Mouse (Mus musculus) lung, embryonic 14.5 days (tissue): ENCODE measurements around the gene Rabl3. TPM values are rescaled to one million over a fixed set of nuclear protein-coding genes. Genes with fewer than 3 reads are reported as not detected.

ENCODE experiments used
- ATAC-seq: fragments of 200-750 bp; cut with Nextera tagmentation; 2 replicates; pipeline ENCODE4 v1.8.0; 2017; ENCODE audit warnings: mild to moderate bottlenecking, moderate TSS enrichment, moderate library complexity; ENCODE audit not compliant: insufficient read depth
- DNase-seq: peaks from one replicate; pipeline ENCODE4 v3.0.0-alpha.2; 2015
- H3K27ac ChIP-seq: fragments of 300-500 bp; sonication (generic); 2 replicates; pipeline ENCODE4 v1.5.1; 2014; ENCODE audit warnings: low read depth, mild to moderate bottlenecking, moderate library complexity
- H3K27me3 ChIP-seq: fragments of 300-500 bp; sonication (generic); 2 replicates; pipeline ENCODE4 v1.6.1; 2014; ENCODE audit warnings: low read length, control low read depth; ENCODE audit not compliant: insufficient read depth
- H3K36me3 ChIP-seq: fragments of 300-500 bp; sonication (generic); 2 replicates; pipeline ENCODE4 v1.6.1; 2014; ENCODE audit warnings: control low read depth; ENCODE audit not compliant: insufficient read depth
- H3K4me1 ChIP-seq: fragments of 300-500 bp; sonication (generic); 2 replicates; pipeline ENCODE4 v1.6.1; 2014; ENCODE audit warnings: antibody characterized with exemption, control low read depth; ENCODE audit not compliant: insufficient read depth
- H3K4me2 ChIP-seq: fragments of 300-500 bp; sonication (generic); 2 replicates; pipeline ENCODE4 v1.6.1; 2014; ENCODE audit warnings: mild to moderate bottlenecking
- H3K4me3 ChIP-seq: fragments of 300-500 bp; sonication (generic); 2 replicates; pipeline ENCODE4 v1.5.1; 2014; ENCODE audit warnings: low read depth, low read length
- H3K9ac ChIP-seq: fragments of 300-500 bp; sonication (generic); 2 replicates; pipeline ENCODE4 v1.6.1; 2014
- H3K9me3 ChIP-seq: fragments of 300-500 bp; sonication (generic); 2 replicates; pipeline ENCODE4 v1.6.1; 2016; ENCODE audit warnings: low read depth, low read length, control low read depth
- CTCF ChIP-seq: IDR thresholded peaks from 2 replicates; pipeline ENCODE4 v1.5.1; 2016; ENCODE audit warnings: antibody characterized with exemption, low read depth
- WGBS: fragments of 180-500 bp; shearing (Covaris S2); extraction: QIAGEN DNeasy Blood & Tissue Kit; methylation state at CpG from one replicate; pipeline ENCODE4 v1.1.7; 2014; 5-methylcytosine and 5-hydroxymethylcytosine counted together
- polyA plus RNA-seq: library from polyadenylated mRNA; unstranded; fragments of >200 nt; fragmentation: Nextera tagmentation; extraction: Ambion mirVana; gene quantifications from 2 replicates; pipeline ENCODE4 v1.2.1, GENCODE M21; 2014

The Rabl3 gene
- polyA plus RNA-seq, 1 experiment from 2014 or later = 24.2 TPM

GRCm38 (mm10) chr16:37525121-37525520 lies 14.6 kb upstream of the Rabl3 start:
- TF ChIP-seq CTCF = no peak
- DNase-seq (no peak), ATAC-seq (no peak)
- peaks cover 35% of the 10 kb centered on the region for H3K36me3 ChIP-seq
- H3K27me3 ChIP-seq = no peaks in the 10 kb centered on the region
- 81% methylated on average over 2 of the region's 2 CpGs for WGBS
- H3K9ac ChIP-seq = no peak overlapping the region
- H3K27ac ChIP-seq = no peak overlapping the region
- H3K4me3 ChIP-seq = no peak overlapping the region
- H3K9me3 ChIP-seq = no peaks in the 10 kb centered on the region; the same call in 1 of the 2 replicates
- no peak overlapping the region for H3K4me2 ChIP-seq
- H3K4me1 ChIP-seq = no peaks in the 10 kb centered on the region

DNA sequence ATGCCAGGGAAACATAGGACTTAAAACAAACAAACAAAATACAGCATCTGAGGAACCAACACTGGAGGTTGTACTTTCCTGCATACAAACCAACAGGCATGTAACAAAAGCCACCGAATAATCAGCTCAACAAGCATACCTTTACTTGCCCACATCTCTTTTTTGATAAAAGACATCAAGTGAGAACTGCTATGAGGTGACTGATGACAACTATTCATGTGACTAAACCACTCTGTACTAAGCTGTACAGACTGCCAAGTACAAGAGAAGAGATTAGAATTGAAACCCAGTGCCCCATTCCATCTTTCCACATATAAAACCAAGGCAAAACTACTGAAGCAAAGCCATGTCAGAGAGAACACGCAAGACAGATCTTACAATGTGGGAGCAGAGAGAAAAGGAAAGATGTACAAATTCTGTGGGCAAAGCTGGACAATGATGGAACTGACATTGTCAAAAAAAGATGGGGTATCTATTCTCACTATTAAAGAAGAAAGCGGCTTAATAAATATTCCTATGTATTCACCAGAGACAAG lies 12.9 kb upstream of the Rabl3 start:
- Histone ChIP-seq H3K9me3 (no peaks in the 10 kb centered on the region; the same call in 1 of the 2 replicates), H3K4me3 (no peak overlapping the region), H3K4me2 (no peak overlapping the region), H3K36me3 (peaks cover 29% of the 10 kb centered on the region; the same call in 1 of the 2 replicates), H3K4me1 (no peaks in the 10 kb centered on the region), H3K9ac (no peak overlapping the region), H3K27me3 (no peaks in the 10 kb centered on the region), H3K27ac (no peak overlapping the region)
- over 99% methylated on average over 3 of the region's 3 CpGs for WGBS
- DNase-seq = no peak
- no peak for ATAC-seq
- no peak for TF ChIP-seq CTCF

DNA sequence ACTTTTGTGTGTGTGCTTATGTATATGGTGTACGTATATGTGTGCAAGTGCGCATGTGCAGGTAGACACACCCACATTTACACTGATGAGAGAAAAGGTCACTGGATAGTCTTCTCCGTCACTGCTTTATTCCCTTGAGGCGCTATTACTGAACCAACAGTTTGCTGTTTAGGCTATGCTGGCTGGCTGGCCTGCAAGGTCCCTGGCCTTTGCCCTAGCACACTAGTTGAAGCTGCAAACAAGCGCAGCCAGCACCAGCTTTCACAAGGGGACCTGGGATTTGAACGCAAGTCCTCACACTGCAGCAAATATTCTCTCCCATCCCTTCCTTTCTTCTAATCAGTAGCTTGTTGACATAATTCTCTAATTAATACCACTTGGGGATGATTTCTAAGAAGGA lies 9.5 kb upstream of the Rabl3 start:
- 90% methylated on average over 6 of the region's 6 CpGs for WGBS

DNA sequence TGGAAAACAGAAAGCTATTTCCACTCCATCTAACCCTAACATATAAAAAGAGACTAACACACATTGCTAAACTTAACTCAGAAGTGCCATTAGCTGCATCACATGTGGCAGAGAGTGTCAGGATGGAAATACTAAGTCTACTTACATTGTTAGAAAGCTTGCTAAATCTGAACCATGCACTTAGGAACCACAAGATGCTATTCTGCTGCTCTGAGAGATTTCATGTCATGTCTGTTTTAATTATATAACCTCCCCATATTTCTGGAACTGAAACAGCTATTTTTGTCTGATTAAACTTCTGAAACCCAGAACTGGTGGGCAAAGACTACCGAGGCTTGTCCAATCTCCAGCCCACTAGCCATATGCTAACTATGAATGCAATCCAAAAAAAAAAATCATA lies 7.6 kb upstream of the Rabl3 start:
- H3K27ac ChIP-seq = no peak overlapping the region
- TF ChIP-seq CTCF = no peak
- ATAC-seq = no peak
- no peaks in the 10 kb centered on the region for H3K27me3 ChIP-seq
- no peak overlapping the region for H3K4me3 ChIP-seq
- no peak overlapping the region for H3K9ac ChIP-seq
- no peak overlapping the region for H3K4me2 ChIP-seq
- H3K9me3 ChIP-seq = no peaks in the 10 kb centered on the region
- 88% methylated on average over 1 of the region's 1 CpGs for WGBS
- H3K36me3 ChIP-seq = peaks cover 43% of the 10 kb centered on the region
- no peak for DNase-seq
- H3K4me1 ChIP-seq = no peaks in the 10 kb centered on the region

More for the DNA sequence above, 9.5 kb upstream of the Rabl3 start:
- Histone ChIP-seq H3K4me3 (no peak overlapping the region), H3K27ac (no peak overlapping the region), H3K36me3 (peaks cover 38% of the 10 kb centered on the region), H3K27me3 (no peaks in the 10 kb centered on the region), H3K9ac (no peak overlapping the region), H3K4me1 (no peaks in the 10 kb centered on the region), H3K4me2 (no peak overlapping the region), H3K9me3 (no peaks in the 10 kb centered on the region)
- no peak for TF ChIP-seq CTCF
- ATAC-seq (no peak), DNase-seq (no peak)

DNA sequence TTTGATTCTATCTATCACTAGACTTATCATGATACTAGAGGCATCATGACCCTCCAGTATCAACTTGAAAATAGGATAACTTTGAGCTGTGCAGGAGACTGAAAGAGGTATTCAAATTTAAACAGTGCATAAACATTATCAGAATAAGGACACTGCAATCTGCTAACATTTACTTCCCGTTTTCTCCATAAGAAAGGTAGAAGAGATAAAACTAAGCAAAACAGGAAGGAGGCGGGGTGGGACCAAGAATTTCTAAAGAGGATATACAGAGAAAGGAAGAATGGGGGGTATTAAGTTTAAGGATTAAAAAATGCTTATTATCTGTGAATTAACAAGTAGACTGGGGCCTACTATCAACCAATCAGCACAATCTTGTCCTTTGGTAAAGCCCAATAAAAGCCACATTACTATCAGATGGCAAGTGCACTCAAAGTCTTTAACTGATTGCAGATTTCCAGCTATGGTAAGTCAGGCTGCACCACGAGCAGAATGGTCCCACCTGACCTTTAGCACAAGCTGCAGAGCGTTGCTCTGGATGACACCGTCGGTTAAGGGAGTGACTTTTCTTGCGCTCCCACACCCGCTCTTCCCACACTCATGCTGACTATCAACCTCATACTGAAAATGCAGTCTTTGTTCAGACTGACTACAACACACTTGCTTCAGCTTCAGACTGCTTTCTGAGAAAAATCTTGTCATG lies 6.2 kb upstream of the Rabl3 start:
- ATAC-seq = no peak
- H3K9me3 ChIP-seq = no peaks in the 10 kb centered on the region
- no peaks in the 10 kb centered on the region for H3K27me3 ChIP-seq
- H3K27ac ChIP-seq = no peak overlapping the region
- no peak overlapping the region for H3K4me2 ChIP-seq
- no peak for DNase-seq
- no peaks in the 10 kb centered on the region for H3K4me1 ChIP-seq
- no peak for TF ChIP-seq CTCF
- H3K9ac ChIP-seq = no peak overlapping the region
- WGBS = 84% methylated on average over 8 of the region's 8 CpGs
- peaks cover 39% of the 10 kb centered on the region for H3K36me3 ChIP-seq
- no peak overlapping the region for H3K4me3 ChIP-seq

DNA sequence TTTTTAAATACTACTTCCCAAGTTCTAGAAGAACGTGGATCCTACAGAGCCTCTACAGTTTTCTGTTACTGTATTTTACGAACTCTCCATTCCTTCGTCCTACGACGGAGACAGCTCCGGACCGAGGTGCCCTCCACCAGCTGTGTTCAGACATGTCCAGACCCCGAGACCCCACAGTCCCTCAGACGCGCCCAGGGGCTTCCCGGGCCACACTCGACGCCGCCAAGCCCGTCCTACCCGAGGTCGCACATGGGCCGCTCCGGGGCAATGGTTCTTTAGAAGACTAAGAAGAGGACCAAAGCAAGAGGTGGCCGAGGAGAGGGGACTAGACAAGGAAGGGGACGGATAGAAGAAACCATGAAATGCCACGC lies 460 bp upstream of the Rabl3 start:
- ATAC-seq (peak; percentile 56), DNase-seq (no peak)
- under 1% methylated on average over 22 of the region's 22 CpGs for WGBS
- peak overlapping the region; percentile 80 for H3K27ac ChIP-seq
- H3K9me3 ChIP-seq = no peaks in the 10 kb centered on the region
- H3K9ac ChIP-seq = peak overlapping the region; percentile 93
- no peak for TF ChIP-seq CTCF
- peaks cover 31% of the 10 kb centered on the region for H3K36me3 ChIP-seq
- peak overlapping the region; percentile 71 for H3K4me2 ChIP-seq
- H3K27me3 ChIP-seq = no peaks in the 10 kb centered on the region
- H3K4me1 ChIP-seq = no peaks in the 10 kb centered on the region
- H3K4me3 ChIP-seq = peak overlapping the region; percentile 79

GRCm38 (mm10) chr16:37540776-37541175 lies 1.1 kb downstream of the Rabl3 start:
- DNase-seq (no peak), ATAC-seq (no peak)
- Histone ChIP-seq H3K27me3 (no peaks in the 10 kb centered on the region), H3K4me1 (no peaks in the 10 kb centered on the region), H3K4me2 (peak overlapping the region; percentile 73), H3K9me3 (no peaks in the 10 kb centered on the region), H3K36me3 (peaks cover 22% of the 10 kb centered on the region), H3K9ac (no peak overlapping the region), H3K4me3 (peak overlapping the region; percentile 79), H3K27ac (no peak overlapping the region)
- TF ChIP-seq CTCF = no peak
- 83% methylated on average over 6 of the region's 6 CpGs for WGBS
